Mouse (Mus musculus) brain, embryonic 14.5 days (tissue): ENCODE measurements around the gene Galr3.

Source experiments
- CTCF ChIP-seq: fragments of 200-500 bp; IDR thresholded peaks from 2 replicates; pipeline ENCODE4 v1.5.1; 2012; ENCODE audit warnings: inconsistent platforms, mild to moderate bottlenecking, moderate library complexity, borderline replicate concordance; ENCODE audit not compliant: insufficient read depth, insufficient read length; ENCODE audit errors: extremely low read depth
- POLR2A ChIP-seq: fragments of 200-500 bp; IDR thresholded peaks from 2 replicates; pipeline ENCODE4 v1.6.1; 2012; ENCODE audit warnings: mild to moderate bottlenecking, inconsistent platforms, borderline replicate concordance; ENCODE audit not compliant: poor library complexity, insufficient read depth, insufficient read length, severe bottlenecking; ENCODE audit errors: extremely low read depth

DNA sequence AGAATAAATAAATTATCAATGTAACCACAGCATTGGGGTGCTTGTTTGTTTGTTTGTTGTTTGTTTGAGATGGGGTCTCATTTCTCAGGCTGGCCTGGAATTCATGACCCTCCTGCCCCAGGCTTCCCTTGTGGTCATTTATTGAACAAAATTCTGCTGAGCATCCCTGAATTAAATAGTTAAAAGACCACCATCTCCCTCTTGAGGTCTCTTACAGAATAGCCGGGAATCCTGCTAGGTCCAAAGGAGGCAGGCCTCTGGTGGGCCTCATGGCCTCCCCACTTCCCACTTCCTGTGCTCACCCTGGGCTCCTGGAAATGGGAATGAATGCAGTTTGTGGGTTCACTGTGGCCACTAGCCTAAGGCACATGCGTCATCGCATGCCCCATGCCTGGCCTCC, 22.8 kb upstream of the Galr3 start:
- no peak for TF ChIP-seq POLR2A
- peak; percentile 20; the same call in 1 of the 2 replicates for TF ChIP-seq CTCF
